Mouse (Mus musculus) embryo, embryonic 11.5 days (tissue): Measurements from ENCODE around the gene Rtn4rl1.

Experiments
- DNase-seq: peaks from one replicate; pipeline ENCODE4 v3.0.0-alpha.2; 2012; ENCODE audit warnings: low read depth, low spot score

Gene Rtn4rl1

GRCm38 (mm10) chr11:75249588-75249987 lies 56.0 kb downstream of the Rtn4rl1 start:
- DNase-seq: no peak

GRCm38 (mm10) chr11:75251006-75251512 lies 57.5 kb downstream of the Rtn4rl1 start:
- DNase-seq: no peak

GRCm38 (mm10) chr11:75251557-75252070 lies 58.0 kb downstream of the Rtn4rl1 start:
- DNase-seq: no peak

- DNase-seq: no peak
These were observed 60.8 kb downstream of the Rtn4rl1 start for GRCm38 (mm10) chr11:75254252-75254912.

GRCm38 (mm10) chr11:75255330-75255729 lies 61.7 kb downstream of the Rtn4rl1 start:
- no peak for DNase-seq

GRCm38 (mm10) chr11:75257056-75257648 lies 63.6 kb downstream of the Rtn4rl1 start:
- DNase-seq: no peak

GRCm38 (mm10) chr11:75259416-75259815 lies 65.8 kb downstream of the Rtn4rl1 start:
- no peak for DNase-seq

GRCm38 (mm10) chr11:75259996-75260561 lies 66.5 kb downstream of the Rtn4rl1 start:
- no peak for DNase-seq

- DNase-seq: no peak
These were observed 67.4 kb downstream of the Rtn4rl1 start for GRCm38 (mm10) chr11:75261016-75261415.

- DNase-seq: no peak
These were observed 68.1 kb downstream of the Rtn4rl1 start for GRCm38 (mm10) chr11:75261730-75262129.

GRCm38 (mm10) chr11:75262181-75262580 lies 68.6 kb downstream of the Rtn4rl1 start:
- no peak for DNase-seq

GRCm38 (mm10) chr11:75262791-75263190 lies 69.2 kb downstream of the Rtn4rl1 start:
- DNase-seq: no peak

GRCm38 (mm10) chr11:75263274-75263963 lies 69.8 kb downstream of the Rtn4rl1 start:
- DNase-seq: no peak

GRCm38 (mm10) chr11:75263964-75264312 lies 70.4 kb downstream of the Rtn4rl1 start:
- no peak for DNase-seq

GRCm38 (mm10) chr11:75264550-75264949 lies 71.0 kb downstream of the Rtn4rl1 start:
- no peak for DNase-seq

- DNase-seq: no peak
These were observed 72.0 kb downstream of the Rtn4rl1 start for GRCm38 (mm10) chr11:75265545-75265944.

- DNase-seq: no peak
These were observed 74.3 kb downstream of the Rtn4rl1 start for GRCm38 (mm10) chr11:75267826-75268281.

GRCm38 (mm10) chr11:75268492-75268891 lies 74.9 kb downstream of the Rtn4rl1 start:
- DNase-seq: no peak

- DNase-seq: no peak
These were observed 75.6 kb downstream of the Rtn4rl1 start for GRCm38 (mm10) chr11:75269213-75269612.

GRCm38 (mm10) chr11:75270276-75270984 lies 76.8 kb downstream of the Rtn4rl1 start:
- DNase-seq: no peak

- no peak for DNase-seq
These were observed 77.4 kb downstream of the Rtn4rl1 start for GRCm38 (mm10) chr11:75270985-75271434.
